Mouse (Mus musculus) intestine, embryonic 14.5 days (tissue): ENCODE data around the gene Spice1. TPM values are rescaled to one million over a fixed set of nuclear protein-coding genes. Genes with fewer than 3 reads are reported as not detected.

ENCODE experiments used
- ATAC-seq: fragments of 200-750 bp; cut with Nextera tagmentation; replicated peaks from 2 replicates; pipeline ENCODE4 v1.8.0; 2017; ENCODE audit warnings: low read depth, moderate number of reproducible peaks, moderate TSS enrichment, moderate library complexity; ENCODE audit not compliant: low FRiP score, low TSS enrichment
- DNase-seq: peaks from one replicate; pipeline ENCODE4 v3.0.0-alpha.2; 2018; ENCODE audit warnings: low spot score
- H3K27ac ChIP-seq: fragments of 300-500 bp; sonication (generic); 2 replicates; pipeline ENCODE4 v1.5.1; 2014; ENCODE audit warnings: low read depth, mild to moderate bottlenecking, control low read depth
- H3K27me3 ChIP-seq: fragments of 300-500 bp; sonication (generic); replicated peaks from 2 replicates; pipeline ENCODE4 v1.6.1; 2014; ENCODE audit warnings: low read length, control low read depth; ENCODE audit not compliant: control insufficient read depth, insufficient read depth
- H3K36me3 ChIP-seq: fragments of 300-500 bp; sonication (generic); 2 replicates; pipeline ENCODE4 v1.6.1; 2014; ENCODE audit warnings: low read length, control low read depth; ENCODE audit not compliant: control insufficient read depth, insufficient read depth
- H3K4me1 ChIP-seq: fragments of 300-500 bp; sonication (generic); replicated peaks from 2 replicates; pipeline ENCODE4 v1.6.1; 2014; ENCODE audit warnings: low read length, control low read depth, mixed read lengths; ENCODE audit not compliant: control insufficient read depth, insufficient read depth
- H3K4me2 ChIP-seq: fragments of 300-500 bp; sonication (generic); 2 replicates; pipeline ENCODE4 v1.6.1; 2014; ENCODE audit warnings: low read length
- H3K4me3 ChIP-seq: fragments of 300-500 bp; sonication (generic); 2 replicates; pipeline ENCODE4 v1.5.1; 2014; ENCODE audit warnings: low read depth, low read length, control low read depth, mixed read lengths
- H3K9ac ChIP-seq: fragments of 300-500 bp; sonication (generic); 2 replicates; pipeline ENCODE4 v1.6.1; 2014; ENCODE audit warnings: mild to moderate bottlenecking, low read length
- H3K9me3 ChIP-seq: fragments of 300-500 bp; sonication (generic); 2 replicates; pipeline ENCODE4 v1.6.1; 2016; ENCODE audit warnings: low read length, control low read depth; ENCODE audit not compliant: control insufficient read depth
- WGBS: fragments of 180-500 bp; shearing (Covaris S2); extraction: QIAGEN DNeasy Blood & Tissue Kit; methylation state at CpG from one replicate; pipeline ENCODE4 v1.1.7; 2014; 5-methylcytosine and 5-hydroxymethylcytosine counted together
- polyA plus RNA-seq: library from polyadenylated mRNA; unstranded; fragments of >200 nt; fragmentation: Nextera tagmentation; extraction: Ambion mirVana; gene quantifications from 2 replicates; pipeline ENCODE4 v1.2.1, GENCODE M21; 2014

The Spice1 gene
- polyA plus RNA-seq, 1 experiment from 2014 or later = 31.6 TPM

GRCm38 (mm10) chr16:44328644-44329043 is 18.3 kb upstream of the Spice1 start:
- Histone ChIP-seq H3K9me3 (0 out of 2 replicates have a peak, but pooled peaks cover 3% of the 10 kb centered on the region), H3K36me3 (no peaks in the 10 kb centered on the region), H3K27ac (no peak overlapping the region), H3K9ac (no peak overlapping the region), H3K4me3 (no peak overlapping the region), H3K4me2 (no peak overlapping the region), H3K27me3 (peaks cover 25% of the 10 kb centered on the region), H3K4me1 (0 out of 2 replicates have a peak, but pooled peaks cover 4% of the 10 kb centered on the region)
- DNase-seq (no peak), ATAC-seq (no peak)
- 65% methylated on average over 4 of the region's 4 CpGs for WGBS

DNA sequence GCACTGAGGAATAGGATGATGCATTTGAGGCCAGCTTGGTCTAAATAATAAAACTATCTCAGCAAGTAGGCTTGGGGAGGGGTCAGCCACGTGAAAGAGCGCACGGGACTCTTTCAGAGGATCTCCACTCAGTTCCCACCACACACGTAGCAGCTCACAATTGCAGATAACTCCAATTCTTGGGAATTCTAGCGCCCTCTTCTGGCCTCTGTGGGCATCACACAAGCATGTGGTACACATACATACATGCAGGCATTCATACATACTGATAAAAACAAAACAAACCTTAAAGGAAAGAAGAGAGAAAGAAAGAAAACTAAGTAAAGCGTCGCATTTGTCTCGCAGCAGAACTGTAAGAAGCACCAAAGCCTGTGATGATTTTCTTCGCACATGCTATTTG is 16.3 kb upstream of the Spice1 start:
- peaks cover 28% of the 10 kb centered on the region for H3K27me3 ChIP-seq
- no peak for ATAC-seq
- no peak for DNase-seq
- WGBS = 81% methylated on average over 9 of the region's 9 CpGs
- no peaks in the 10 kb centered on the region for H3K36me3 ChIP-seq
- H3K4me2 ChIP-seq = no peak overlapping the region
- H3K4me3 ChIP-seq = no peak overlapping the region
- no peak overlapping the region for H3K9ac ChIP-seq
- H3K9me3 ChIP-seq = 0 out of 2 replicates have a peak, but pooled peaks cover 3% of the 10 kb centered on the region
- 0 out of 2 replicates have a peak, but pooled peaks cover 4% of the 10 kb centered on the region for H3K4me1 ChIP-seq
- no peak overlapping the region for H3K27ac ChIP-seq

DNA sequence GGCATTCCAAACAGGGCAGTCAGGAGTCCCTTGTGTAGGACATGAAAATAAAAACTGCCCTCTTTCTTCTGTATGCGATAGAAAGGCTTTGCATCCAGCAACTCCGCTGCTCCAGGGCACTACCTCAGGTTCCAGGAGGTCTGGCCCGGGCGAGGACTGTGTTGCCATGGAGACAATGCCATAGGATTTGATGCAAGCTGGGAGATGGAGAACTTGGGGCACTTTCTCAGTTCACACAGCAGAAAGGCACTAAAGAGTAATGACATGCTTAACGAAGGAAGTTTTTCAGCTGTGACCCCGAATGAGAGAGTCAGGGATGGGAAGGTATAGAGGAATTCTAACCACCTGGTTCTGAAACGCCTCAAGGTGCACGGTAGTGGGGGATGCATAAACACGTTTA is 15.8 kb upstream of the Spice1 start:
- H3K9me3 ChIP-seq = 0 out of 2 replicates have a peak, but pooled peaks cover 3% of the 10 kb centered on the region
- DNase-seq (no peak), ATAC-seq (no peak)
- no peak overlapping the region for H3K9ac ChIP-seq
- 27% methylated on average over 9 of the region's 9 CpGs for WGBS
- 0 out of 2 replicates have a peak, but pooled peaks cover 4% of the 10 kb centered on the region for H3K4me1 ChIP-seq
- H3K27me3 ChIP-seq = peaks cover 28% of the 10 kb centered on the region
- H3K27ac ChIP-seq = no peak overlapping the region
- H3K36me3 ChIP-seq = no peaks in the 10 kb centered on the region
- no peak overlapping the region for H3K4me2 ChIP-seq
- no peak overlapping the region for H3K4me3 ChIP-seq

GRCm38 (mm10) chr16:44331671-44331994 is 15.3 kb upstream of the Spice1 start:
- Histone ChIP-seq H3K27ac (no peak overlapping the region), H3K9me3 (0 out of 2 replicates have a peak, but pooled peaks cover 3% of the 10 kb centered on the region), H3K4me3 (peak overlapping the region; percentile 54), H3K27me3 (peaks cover 28% of the 10 kb centered on the region), H3K4me1 (0 out of 2 replicates have a peak, but pooled peaks cover 4% of the 10 kb centered on the region), H3K36me3 (no peaks in the 10 kb centered on the region), H3K4me2 (peak overlapping the region; percentile 100), H3K9ac (peak overlapping the region; percentile 49; the same call in 1 of the 2 replicates)
- ATAC-seq = no peak; the same call in 1 of the 2 replicates
- WGBS = 20% methylated on average over 6 of the region's 6 CpGs
- no peak for DNase-seq

DNA sequence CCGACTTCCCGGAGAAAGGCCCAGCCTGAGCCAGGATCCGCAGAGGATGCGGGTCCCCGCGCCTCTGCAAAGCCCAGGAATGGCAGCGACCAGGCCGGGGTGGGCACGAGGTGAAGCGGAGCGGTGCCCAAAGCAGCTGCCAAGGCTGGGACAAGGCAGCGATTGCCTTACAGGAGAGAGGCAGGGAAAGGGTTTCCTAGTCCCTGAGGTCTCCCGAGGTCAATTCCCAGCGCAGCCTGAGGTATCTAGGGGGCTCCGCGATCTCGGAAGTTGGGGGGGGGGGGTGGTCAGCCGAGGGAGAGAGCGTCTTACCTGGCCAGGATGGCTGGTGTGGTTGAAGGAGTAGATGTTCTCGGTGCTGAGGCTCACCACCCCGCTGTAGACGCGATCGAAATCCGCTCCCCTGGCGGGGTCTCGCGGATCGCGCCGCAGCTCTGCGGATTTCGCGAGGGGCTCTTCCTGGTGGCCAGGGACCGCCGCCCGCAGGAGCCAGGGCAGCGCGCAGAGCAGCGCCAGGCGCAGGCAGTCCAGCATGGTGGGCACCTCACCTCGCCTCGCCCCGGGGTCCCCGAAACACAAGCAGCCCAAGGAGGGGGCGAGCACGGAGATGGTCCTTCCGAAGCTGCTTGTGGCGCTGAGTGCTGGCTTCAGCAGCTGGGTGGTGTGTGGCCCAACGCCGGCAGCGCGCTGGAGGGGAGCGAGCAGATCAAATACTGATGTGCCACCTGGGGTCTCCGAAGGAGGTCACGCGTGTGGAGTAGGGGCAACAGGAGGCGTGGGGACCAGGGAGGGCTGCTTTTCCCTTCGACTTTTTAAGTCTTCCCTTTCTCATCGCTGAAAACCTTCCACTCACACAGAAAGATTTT is 14.7 kb upstream of the Spice1 start:
- Histone ChIP-seq H3K4me1 (0 out of 2 replicates have a peak, but pooled peaks cover 4% of the 10 kb centered on the region), H3K27me3 (peaks cover 28% of the 10 kb centered on the region), H3K27ac (no peak overlapping the region), H3K4me2 (peak overlapping the region; percentile 100), H3K36me3 (no peaks in the 10 kb centered on the region), H3K9me3 (0 out of 2 replicates have a peak, but pooled peaks cover 3% of the 10 kb centered on the region), H3K4me3 (peak overlapping the region; percentile 54), H3K9ac (peak overlapping the region; percentile 49)
- peak; percentile 76 for DNase-seq
- under 1% methylated on average over 58 of the region's 60 CpGs for WGBS
- peak; percentile 78 for ATAC-seq

- ATAC-seq = peak; percentile 44; the same call in 1 of the 2 replicates
- Histone ChIP-seq H3K36me3 (no peaks in the 10 kb centered on the region), H3K27ac (no peak within 1 kb of the TSS), H3K4me3 (peak within 1 kb of the TSS; percentile 54), H3K9me3 (0 out of 2 replicates have a peak, but pooled peaks cover 3% of the 10 kb centered on the region), H3K4me2 (peak within 1 kb of the TSS; percentile 100), H3K27me3 (peaks cover 28% of the 10 kb centered on the region), H3K4me1 (0 out of 2 replicates have a peak, but pooled peaks cover 4% of the 10 kb centered on the region), H3K9ac (peak within 1 kb of the TSS; percentile 49)
- DNase-seq = no peak
- WGBS = 4% methylated on average over 15 of the region's 15 CpGs
Observed at GRCm38 (mm10) chr16:44332861-44333284, 14.0 kb upstream of the Spice1 start, which contains the start of gene Sidt1. Sidt1 (minus strand) TSS chr16:44333196.

DNA sequence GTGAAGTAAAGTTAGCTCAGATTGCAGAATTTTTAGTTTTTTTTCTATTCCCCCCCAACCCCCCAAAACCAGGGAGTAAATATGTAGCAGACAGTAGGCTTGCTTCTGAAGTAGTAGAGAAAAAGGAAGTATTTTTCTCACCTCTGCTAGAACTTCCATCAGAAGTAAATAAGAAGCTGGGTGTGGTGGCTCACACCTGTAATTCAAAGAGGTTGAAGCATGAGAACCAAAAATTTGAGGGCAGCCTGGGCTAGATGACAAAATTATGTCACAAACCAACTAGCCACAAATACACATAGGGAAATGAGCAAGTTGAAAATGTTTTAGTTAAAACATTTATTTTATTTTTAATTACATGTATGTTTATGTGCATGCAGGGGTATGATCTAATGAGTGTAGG is 9.4 kb upstream of the Spice1 start:
- no peak overlapping the region for H3K4me3 ChIP-seq
- H3K9ac ChIP-seq = no peak overlapping the region
- 0 out of 2 replicates have a peak, but pooled peaks cover 4% of the 10 kb centered on the region for H3K4me1 ChIP-seq
- DNase-seq (no peak), ATAC-seq (no peak)
- H3K4me2 ChIP-seq = no peak overlapping the region
- H3K36me3 ChIP-seq = no peaks in the 10 kb centered on the region
- no peaks in the 10 kb centered on the region for H3K9me3 ChIP-seq
- no peak overlapping the region for H3K27ac ChIP-seq
- peaks cover 12% of the 10 kb centered on the region for H3K27me3 ChIP-seq

- H3K4me3 ChIP-seq = no peak overlapping the region
- WGBS = 66% methylated on average over 4 of the region's 4 CpGs
- peaks cover 17% of the 10 kb centered on the region for H3K4me1 ChIP-seq
- H3K9ac ChIP-seq = no peak overlapping the region
- no peak overlapping the region for H3K27ac ChIP-seq
- no peaks in the 10 kb centered on the region for H3K9me3 ChIP-seq
- no peak for ATAC-seq
- no peak for DNase-seq
- H3K27me3 ChIP-seq = no peaks in the 10 kb centered on the region
- no peaks in the 10 kb centered on the region for H3K36me3 ChIP-seq
- H3K4me2 ChIP-seq = peak overlapping the region; percentile 82; the same call in 1 of the 2 replicates
Observed at GRCm38 (mm10) chr16:44349801-44350397, 3.0 kb downstream of the Spice1 start.
